Mouse (Mus musculus) urinary bladder, postnatal 36 days (tissue): ENCODE results near the gene Spef2.
"Not testable (repeated sequence)": the region's sequence is repeated elsewhere in the genome, so short reads cannot be mapped to it uniquely, and the experiment has no call there.

Source experiments
- DNase-seq, 2 experiments: peaks; one replicate each; pipeline ENCODE4 v3.0.0; 2022; ENCODE audit warnings: low spot score in 2 of 2, mixed read lengths in 1 of 2

Gene Spef2

GRCm38 (mm10) chr15:9748359-9749102, at the start of gene Spef2:
Gene Spef2, minus strand, starts transcription at chr15:9748868.
- DNase-seq, result peak; percentile 28 to 45

- no peak for DNase-seq
These were observed 45.5 kb upstream of the Spef2 start for GRCm38 (mm10) chr15:9794131-9794530.

- no peak for DNase-seq
These were observed 39.8 kb upstream of the Spef2 start for GRCm38 (mm10) chr15:9788245-9789030.

- not testable (repeated sequence) for DNase-seq
These were observed 25.8 kb upstream of the Spef2 start for GRCm38 (mm10) chr15:9774222-9775142.

- no peak for DNase-seq
These were observed 19.7 kb upstream of the Spef2 start for GRCm38 (mm10) chr15:9768184-9768918.

- no peak for DNase-seq
These were observed 18.4 kb upstream of the Spef2 start for GRCm38 (mm10) chr15:9767034-9767433.

- DNase-seq, result no peak
These were observed 2.3 kb upstream of the Spef2 start for GRCm38 (mm10) chr15:9750966-9751365.

- DNase-seq, result no peak
These were observed 1.1 kb downstream of the Spef2 start for GRCm38 (mm10) chr15:9747410-9748104.

GRCm38 (mm10) chr15:9742172-9742571, 6.5 kb downstream of the Spef2 start:
- no peak for DNase-seq

- no peak for DNase-seq
These were observed 33.9 kb downstream of the Spef2 start for GRCm38 (mm10) chr15:9714574-9715458.

- no peak for DNase-seq
These were observed 35.0 kb downstream of the Spef2 start for GRCm38 (mm10) chr15:9713707-9714106.

- DNase-seq, result no peak
These were observed 38.3 kb downstream of the Spef2 start for GRCm38 (mm10) chr15:9710330-9710729.

GRCm38 (mm10) chr15:9705830-9706450, 42.7 kb downstream of the Spef2 start:
- no peak for DNase-seq

GRCm38 (mm10) chr15:9701845-9702244, 46.8 kb downstream of the Spef2 start:
- DNase-seq, result no peak

GRCm38 (mm10) chr15:9691721-9692120, 56.9 kb downstream of the Spef2 start:
- no peak for DNase-seq

GRCm38 (mm10) chr15:9690845-9691244, 57.8 kb downstream of the Spef2 start:
- no peak for DNase-seq

- DNase-seq, result no peak
These were observed 58.2 kb downstream of the Spef2 start for GRCm38 (mm10) chr15:9690436-9690835.

- no peak for DNase-seq
These were observed 65.2 kb downstream of the Spef2 start for GRCm38 (mm10) chr15:9683485-9683884.
